Mouse (Mus musculus) regulatory T cell (primary cell): ENCODE data around the gene Padi4.

ENCODE experiments used
- in situ Hi-C: fragments of 300-600 bp; cut with MboI, MseI; formaldehyde crosslinking; loops from one replicate; pipeline ENCODE4 v1.15.1; 2025; ENCODE audit warnings: high pct_unique_total_duplicates

The Padi4 gene

GRCm38 (mm10) chr4:140703636-140704035, 70.4 kb downstream of the Padi4 start:
- in situ Hi-C loops, result loop anchor here (10.0 to 25.0 kb wide), 2 partner anchors 1266 to 1509 kb away; partner anchors contain the start of gene Capzb

- in situ Hi-C loops, result loop anchor here (10.0 to 25.0 kb wide), 2 partner anchors 1265 to 1508 kb away; partner anchors contain the start of gene Capzb
Observed at GRCm38 (mm10) chr4:140702611-140703327, 71.3 kb downstream of the Padi4 start.

DNA sequence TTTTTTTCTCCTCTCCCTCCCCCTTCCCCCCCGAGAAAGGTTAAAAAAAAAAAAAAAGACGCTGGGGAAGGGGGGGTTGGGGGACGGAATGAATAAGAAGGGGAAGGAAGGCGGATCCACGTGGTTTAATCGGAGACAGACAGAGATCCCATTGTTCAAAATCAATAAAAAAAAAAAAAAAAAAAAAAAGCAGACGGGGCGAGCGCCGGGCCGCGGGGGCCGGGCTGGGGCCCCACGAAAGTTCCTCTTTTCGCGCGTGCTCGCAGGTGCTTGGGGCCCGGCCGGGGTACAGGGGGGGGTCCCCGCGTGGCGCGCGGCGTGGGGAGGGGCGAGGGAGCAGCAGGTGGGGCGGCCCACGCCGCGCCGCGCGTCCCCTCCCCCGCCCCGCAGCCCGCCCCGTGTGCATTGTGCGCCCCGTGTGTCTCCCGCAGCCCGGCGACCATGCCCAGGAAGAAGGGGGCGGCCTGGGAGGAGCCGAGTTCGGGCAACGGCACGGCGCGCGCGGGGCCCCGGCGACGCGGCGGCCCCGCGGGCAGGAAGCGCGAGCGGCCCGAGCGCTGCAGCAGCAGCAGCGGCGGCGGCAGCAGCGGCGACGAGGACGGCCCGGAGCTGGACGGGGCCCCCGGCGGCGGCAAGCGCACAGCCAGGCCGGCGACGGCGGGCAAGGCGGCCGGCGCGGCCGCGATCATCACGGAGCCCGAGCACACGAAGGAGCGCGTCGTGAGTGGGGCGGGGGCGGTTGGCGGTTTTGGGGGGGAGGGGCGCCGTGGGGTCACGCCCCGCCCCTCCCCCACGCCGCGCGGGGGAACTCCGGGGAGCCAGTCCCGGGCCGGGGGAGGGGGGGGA, 72.1 kb downstream of the Padi4 start:
- in situ Hi-C loops, result loop anchor here (10.0 to 25.0 kb wide), 2 partner anchors 1265 to 1507 kb away; partner anchors contain the start of gene Capzb

DNA sequence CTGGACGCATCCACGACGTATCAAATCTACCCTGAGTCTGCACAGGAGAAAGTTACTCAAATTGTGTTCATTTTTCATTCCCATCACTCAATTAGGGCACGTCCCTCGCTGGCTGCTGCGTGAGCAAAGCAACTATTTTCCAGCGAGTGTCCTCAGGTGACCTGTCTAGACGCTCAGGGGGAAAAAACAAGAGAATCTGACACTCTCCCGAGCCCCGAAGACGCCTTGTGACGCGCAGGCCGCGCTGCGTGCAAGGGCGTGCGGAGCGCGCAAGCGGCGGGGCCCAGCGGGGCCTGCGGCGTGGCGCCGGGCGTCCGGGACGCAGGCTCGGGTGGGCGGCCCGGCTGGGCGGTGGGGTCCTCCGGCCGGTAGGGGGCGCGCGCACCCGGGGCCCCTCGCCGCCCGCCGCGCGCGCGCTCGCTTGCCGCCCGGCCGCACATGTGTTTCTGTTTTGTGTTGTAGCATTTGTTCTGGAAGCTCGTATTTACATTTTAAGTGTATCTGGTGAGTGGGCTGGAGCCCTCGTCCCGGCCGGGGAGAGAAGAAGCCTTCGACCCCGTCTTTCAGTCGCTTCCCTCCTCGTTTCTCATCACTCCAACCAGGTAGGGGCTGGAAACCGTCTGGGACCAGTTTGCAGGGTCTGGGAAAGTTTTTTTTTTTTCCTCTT, 72.9 kb downstream of the Padi4 start:
- in situ Hi-C loops, result loop anchor here (10.0 to 25.0 kb wide), 2 partner anchors 1264 to 1506 kb away; partner anchors contain the start of gene Capzb

- in situ Hi-C loops, result loop anchor here (10.0 to 25.0 kb wide), 2 partner anchors 1263 to 1506 kb away; partner anchors contain the start of gene Capzb
Observed at GRCm38 (mm10) chr4:140700269-140701018, 73.6 kb downstream of the Padi4 start, which contains the start of gene Rcc2. Gene Rcc2 (plus strand): TSS chr4:140700541.

GRCm38 (mm10) chr4:140699441-140700127, 74.5 kb downstream of the Padi4 start:
- in situ Hi-C loops, result loop anchor here (10.0 to 25.0 kb wide), 2 partner anchors 1262 to 1505 kb away; partner anchors contain the start of gene Capzb
